Mouse (Mus musculus) MEL (cell line): Measurements from ENCODE around the gene Cartpt. TPM values are rescaled to one million over a fixed set of nuclear protein-coding genes. Genes with fewer than 3 reads are reported as not detected.

Experiments
- DNase-seq: peaks from one replicate; pipeline ENCODE4 v3.0.0; 2011; ENCODE audit warnings: low read depth, low spot score
- H3K27ac ChIP-seq: 2 replicates; pipeline ENCODE4 v1.5.1; 2012; ENCODE audit warnings: low read depth, mild to moderate bottlenecking, control low read depth, low read length, moderate library complexity; ENCODE audit not compliant: control insufficient read depth
- H3K27me3 ChIP-seq, 2 experiments: fragments of 150-350 bp in 1 of 2; sonication (generic) in 1 of 2; 2 replicates each; pipeline ENCODE4 v1.6.1; 2012; ENCODE audit warnings: low read length in 2 of 2, mild to moderate bottlenecking in 2 of 2, improper control_type of control experiment in 1 of 2, moderate library complexity in 1 of 2; ENCODE audit not compliant: insufficient read depth in 2 of 2, control insufficient read depth in 1 of 2
- H3K36me3 ChIP-seq, 2 experiments: 2 replicates each; pipeline ENCODE4 v1.6.1; 2012 to 2014; ENCODE audit warnings: low read length in 2 of 2, improper control_type of control experiment in 1 of 2, inconsistent platforms in 1 of 2, mild to moderate bottlenecking in 1 of 2; ENCODE audit not compliant: insufficient read depth in 2 of 2, control insufficient read depth in 1 of 2
- H3K4me1 ChIP-seq, 2 experiments: fragments of 150-350 bp in 1 of 2; sonication (generic) in 1 of 2; 2 replicates each; pipeline ENCODE4 v1.6.1; 2012; ENCODE audit warnings: low read length in 2 of 2, improper control_type of control experiment in 1 of 2, mild to moderate bottlenecking in 1 of 2; ENCODE audit not compliant: insufficient read depth in 2 of 2, control insufficient read depth in 1 of 2
- H3K4me3 ChIP-seq, 2 experiments: fragments of 150-350 bp in 1 of 2; sonication (generic) in 1 of 2; 2 replicates each; pipeline ENCODE4 v1.5.1; 2012; ENCODE audit warnings: low read depth in 2 of 2, low read length in 2 of 2, mild to moderate bottlenecking in 2 of 2, moderate library complexity in 2 of 2, control low read depth in 1 of 2, improper control_type of control experiment in 1 of 2; ENCODE audit not compliant: control insufficient read depth in 1 of 2, insufficient read depth in 1 of 2
- H3K79me2 ChIP-seq: 2 replicates; pipeline ENCODE4 v1.6.1; 2012; ENCODE audit warnings: mild to moderate bottlenecking, low read length, moderate library complexity; ENCODE audit not compliant: control insufficient read depth, poor library complexity, insufficient read depth
- H3K9ac ChIP-seq: 2 replicates; pipeline ENCODE4 v1.6.1; 2012; ENCODE audit warnings: low read depth, mild to moderate bottlenecking, control low read depth, low read length, moderate library complexity; ENCODE audit not compliant: control insufficient read depth, poor library complexity, severe bottlenecking
- H3K9me3 ChIP-seq: fragments of 150-350 bp; sonication (generic); replicated peaks from 2 replicates; pipeline ENCODE4 v1.6.1; 2012; ENCODE audit warnings: mild to moderate bottlenecking, low read length, improper control_type of control experiment, moderate library complexity; ENCODE audit not compliant: insufficient read depth
- BHLHE40 ChIP-seq: IDR thresholded peaks from 2 replicates; pipeline ENCODE4 v1.6.1; 2012; ENCODE audit warnings: low read depth, mild to moderate bottlenecking, inconsistent platforms, low read length, improper control_type of control experiment, borderline replicate concordance
- E2F4 ChIP-seq: IDR thresholded peaks from 2 replicates; pipeline ENCODE4 v1.6.1; 2011; ENCODE audit warnings: low read depth, low read length, improper control_type of control experiment, borderline replicate concordance
- ELF1 ChIP-seq: IDR thresholded peaks from 2 replicates; pipeline ENCODE4 v1.6.1; 2014; ENCODE audit warnings: low read depth, mild to moderate bottlenecking, inconsistent platforms, low read length, improper control_type of control experiment, moderate library complexity
- EP300 ChIP-seq, 2 experiments: IDR thresholded peaks; 2 replicates each; pipeline ENCODE4 v1.6.1; 2011; ENCODE audit warnings: improper control_type of control experiment in 2 of 2, low read length in 2 of 2, low read depth in 1 of 2, mild to moderate bottlenecking in 1 of 2
- ETS1 ChIP-seq: IDR thresholded peaks from 2 replicates; pipeline ENCODE4 v1.6.1; 2012; ENCODE audit warnings: low read depth, mild to moderate bottlenecking, inconsistent platforms, low read length, improper control_type of control experiment, moderate library complexity
- HCFC1 ChIP-seq: IDR thresholded peaks from 2 replicates; pipeline ENCODE4 v1.6.1; 2012; ENCODE audit warnings: low read depth, mild to moderate bottlenecking, inconsistent platforms, low read length, improper control_type of control experiment, moderate library complexity
- JUND ChIP-seq: IDR thresholded peaks from 2 replicates; pipeline ENCODE4 v1.6.1; 2011; ENCODE audit warnings: low read depth, mild to moderate bottlenecking, improper control_type of control experiment, low read length
- KAT2A ChIP-seq: conservative IDR thresholded peaks from 2 replicates; pipeline ENCODE4 v1.6.1; 2012; ENCODE audit warnings: low read depth, low read length, improper control_type of control experiment, inconsistent platforms
- MAX ChIP-seq: IDR thresholded peaks from 2 replicates; pipeline ENCODE4 v1.6.1; 2011; ENCODE audit warnings: low read length, improper control_type of control experiment
- MAZ ChIP-seq: IDR thresholded peaks from 2 replicates; pipeline ENCODE4 v1.6.1; 2012; ENCODE audit warnings: low read depth, mild to moderate bottlenecking, inconsistent platforms, low read length, improper control_type of control experiment
- MEF2A ChIP-seq: IDR thresholded peaks from 2 replicates; pipeline ENCODE4 v1.6.1; 2014; ENCODE audit warnings: low read depth, mild to moderate bottlenecking, inconsistent platforms, low read length, improper control_type of control experiment; ENCODE audit not compliant: poor library complexity, insufficient replicate concordance, severe bottlenecking; ENCODE audit errors: extremely low read depth
- MYB ChIP-seq: IDR thresholded peaks from 2 replicates; pipeline ENCODE4 v1.6.1; 2011; ENCODE audit warnings: mild to moderate bottlenecking, low read depth, low read length, improper control_type of control experiment
- MYC ChIP-seq: IDR thresholded peaks from 2 replicates; pipeline ENCODE4 v1.6.1; 2011; ENCODE audit warnings: low read depth, mild to moderate bottlenecking, low read length, improper control_type of control experiment, moderate library complexity
- NELFE ChIP-seq: IDR thresholded peaks from 2 replicates; pipeline ENCODE4 v1.6.1; 2011; ENCODE audit warnings: low read depth, low read length, improper control_type of control experiment
- NRF1 ChIP-seq: IDR thresholded peaks from 2 replicates; pipeline ENCODE4 v1.6.1; 2014; ENCODE audit warnings: low read depth, mild to moderate bottlenecking, inconsistent platforms, low read length, improper control_type of control experiment, moderate library complexity; ENCODE audit not compliant: poor library complexity, insufficient read depth, severe bottlenecking
- POLR2A ChIP-seq, 2 experiments: IDR thresholded peaks; 2 replicates each; pipeline ENCODE4 v1.6.1; 2011 to 2012; ENCODE audit warnings: low read length in 2 of 2, mild to moderate bottlenecking in 2 of 2, control low read depth in 1 of 2, improper control_type of control experiment in 1 of 2, low read depth in 1 of 2, moderate library complexity in 1 of 2; ENCODE audit not compliant: control insufficient read depth in 1 of 2, insufficient read depth in 1 of 2, poor library complexity in 1 of 2
- POLR2AphosphoS2 ChIP-seq: IDR thresholded peaks from 2 replicates; pipeline ENCODE4 v1.6.1; 2011; ENCODE audit warnings: low read length, improper control_type of control experiment
- POLR2AphosphoS5 ChIP-seq: IDR thresholded peaks from 2 replicates; pipeline ENCODE4 v1.6.1; 2012; ENCODE audit warnings: low read depth, borderline replicate concordance, mild to moderate bottlenecking, inconsistent platforms, low read length, moderate library complexity, mixed read lengths
- RCOR1 ChIP-seq: IDR thresholded peaks from 2 replicates; pipeline ENCODE4 v1.6.1; 2012; ENCODE audit warnings: low read depth, mild to moderate bottlenecking, inconsistent platforms, low read length, improper control_type of control experiment
- SMC3 ChIP-seq: IDR thresholded peaks from 2 replicates; pipeline ENCODE4 v1.6.1; 2011; ENCODE audit warnings: low read depth, low read length, improper control_type of control experiment
- TAL1 ChIP-seq: IDR thresholded peaks from 2 replicates; pipeline ENCODE4 v1.6.1; 2012; ENCODE audit warnings: mild to moderate bottlenecking, inconsistent platforms, low read length, moderate library complexity, mixed read lengths
- TCF12 ChIP-seq: IDR thresholded peaks from 2 replicates; pipeline ENCODE4 v1.6.1; 2014; ENCODE audit warnings: low read depth, mild to moderate bottlenecking, inconsistent platforms, low read length, improper control_type of control experiment, moderate library complexity
- UBTF ChIP-seq: IDR thresholded peaks from 2 replicates; pipeline ENCODE4 v1.6.1; 2012; ENCODE audit warnings: low read depth, mild to moderate bottlenecking, inconsistent platforms, low read length, improper control_type of control experiment, moderate library complexity, borderline replicate concordance; ENCODE audit not compliant: insufficient read depth
- USF1 ChIP-seq: IDR thresholded peaks from 2 replicates; pipeline ENCODE4 v1.6.1; 2014; ENCODE audit warnings: low read depth, mild to moderate bottlenecking, inconsistent platforms, low read length, improper control_type of control experiment, moderate library complexity
- ZKSCAN1 ChIP-seq: IDR thresholded peaks from 2 replicates; pipeline ENCODE4 v1.6.1; 2012; ENCODE audit warnings: low read depth, mild to moderate bottlenecking, inconsistent platforms, low read length, improper control_type of control experiment, moderate library complexity
- ZMIZ1 ChIP-seq: IDR thresholded peaks from 2 replicates; pipeline ENCODE4 v1.6.1; 2012; ENCODE audit warnings: low read depth, mild to moderate bottlenecking, inconsistent platforms, low read length, improper control_type of control experiment, moderate library complexity
- ZNF384 ChIP-seq: IDR thresholded peaks from 2 replicates; pipeline ENCODE4 v1.6.1; 2012; ENCODE audit warnings: low read depth, mild to moderate bottlenecking, inconsistent platforms, low read length, improper control_type of control experiment
- polyA plus RNA-seq, 2 experiments: library from polyadenylated mRNA; stranded (reverse) in 1 of 2; unstranded in 1 of 2; fragments of >175 nt in 1 of 2; fragments of >200 nt in 1 of 2; gene quantifications; 2 replicates each; pipeline versions ENCODE4 v1.2.1 to v1.2.4; 2012; ENCODE audit warnings: low replicate concordance in 2 of 2, low read depth in 1 of 2; ENCODE audit not compliant: insufficient read length in 2 of 2, insufficient read depth in 1 of 2, missing spikeins in 1 of 2
- total RNA-seq: library from RNA; depleted of rRNA; stranded (reverse); fragments of 300-350 nt; gene quantifications from 2 replicates; pipeline ENCODE4 v1.2.3, GENCODE M21; 2012

Cartpt gene
- total and polyA plus RNA-seq, 3 experiments = not detected

- H3K4me1 ChIP-seq = no peaks in the 10 kb centered on the region
- H3K27me3 ChIP-seq = no peaks in the 10 kb centered on the region
- H3K79me2 ChIP-seq = no peaks in the 10 kb centered on the region
- no peaks in the 10 kb centered on the region for H3K9me3 ChIP-seq
- H3K27ac ChIP-seq = no peak overlapping the region
- H3K9ac ChIP-seq = no peak overlapping the region
- DNase-seq = no peak
- TF ChIP-seq JUND (no peak), TAL1 (no peak), BHLHE40 (no peak), KAT2A (no peak), ZNF384 (no peak), SMC3 (no peak), POLR2AphosphoS5 (no peak), ELF1 (no peak), MAZ (no peak)
- H3K36me3 ChIP-seq = no peaks in the 10 kb centered on the region
- H3K4me3 ChIP-seq = no peak overlapping the region
Observed at GRCm38 (mm10) chr13:99857336-99857735, 43.6 kb downstream of the Cartpt start.

- no peaks in the 10 kb centered on the region for H3K27me3 ChIP-seq
Observed at GRCm38 (mm10) chr13:99855229-99855628, 45.7 kb downstream of the Cartpt start.

GRCm38 (mm10) chr13:99853131-99853530 lies 47.8 kb downstream of the Cartpt start:
- Histone ChIP-seq H3K27me3 (no peaks in the 10 kb centered on the region), H3K4me1 (no peaks in the 10 kb centered on the region), H3K9me3 (no peaks in the 10 kb centered on the region), H3K36me3 (no peaks in the 10 kb centered on the region), H3K27ac (no peak overlapping the region)
- TF ChIP-seq TAL1 (no peak), NRF1 (no peak), MAX (no peak), POLR2AphosphoS5 (no peak), E2F4 (no peak), USF1 (no peak), POLR2AphosphoS2 (no peak), MYC (no peak), HCFC1 (no peak), JUND (no peak), ZKSCAN1 (no peak), RCOR1 (no peak), MEF2A (no peak), SMC3 (no peak), BHLHE40 (no peak), ZMIZ1 (no peak), NELFE (no peak)
- TF ChIP-seq, all 39 proteins: peak for 0
- Histone ChIP-seq H3K4me3 (no peak overlapping the region), H3K79me2 (no peaks in the 10 kb centered on the region), H3K9ac (no peak overlapping the region)
- no peak for DNase-seq

More at GRCm38 (mm10) chr13:99855229-99855628, 45.7 kb downstream of the Cartpt start:
- H3K27ac ChIP-seq = no peak overlapping the region
- TF ChIP-seq POLR2AphosphoS5 (no peak), NELFE (no peak), ELF1 (no peak), EP300 (IDR thresholded peaks at IDR 0.05; ENCODE audit: low read depth in 1 of 2, low read length in 2 of 2) (no peak), POLR2A (IDR thresholded peaks at IDR 0.05; ENCODE audit: control insufficient read depth in 1 of 2, insufficient read depth in 1 of 2, low read depth in 1 of 2, low read length in 2 of 2, poor library complexity in 1 of 2) (no peak), ETS1 (no peak), MEF2A (no peak), E2F4 (no peak), MYB (no peak), UBTF (no peak), ZMIZ1 (no peak), TCF12 (no peak)
- DNase-seq = no peak
- H3K36me3 ChIP-seq = no peaks in the 10 kb centered on the region
- H3K9me3 ChIP-seq = no peaks in the 10 kb centered on the region
- H3K4me3 ChIP-seq = no peak overlapping the region
- H3K4me1 ChIP-seq = no peaks in the 10 kb centered on the region
- no peak overlapping the region for H3K9ac ChIP-seq
- H3K79me2 ChIP-seq = no peaks in the 10 kb centered on the region
